Mouse (Mus musculus): ENCODE results near the gene Acvr1. TPM values are rescaled to one million over a fixed set of nuclear protein-coding genes. Genes with fewer than 3 reads are reported as not detected.

Gene Acvr1
- polyA plus RNA-seq, 1 experiment from 2014 or later, result 12.5 TPM

DNA sequence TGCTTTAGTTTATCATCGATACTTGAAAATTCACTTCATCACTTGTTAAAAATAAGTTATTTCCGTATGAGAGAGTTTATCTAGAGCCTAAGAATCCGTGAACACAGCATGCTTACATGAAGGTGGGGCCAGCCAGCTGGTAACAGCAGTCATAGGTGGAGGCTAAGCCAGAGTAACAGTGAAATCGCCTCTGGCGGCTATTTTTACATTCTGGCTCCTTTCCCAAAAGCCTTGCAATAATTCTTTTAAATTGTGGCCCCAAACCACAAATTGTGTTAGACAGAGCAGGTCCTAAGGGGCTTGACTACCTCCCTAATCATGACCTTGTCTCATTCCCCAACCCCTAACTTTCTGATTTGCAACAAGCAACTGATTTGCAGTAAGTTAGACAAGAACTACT, 214.1 kb downstream of the Acvr1 start:
- Histone ChIP-seq H3K36me3 (ENCODE audit: control insufficient read depth, insufficient read depth, low read length) (no peaks in the 10 kb centered on the region), H3K9ac (ENCODE audit: low read length) (no peak overlapping the region), H3K27me3 (ENCODE audit: control insufficient read depth, insufficient read depth, low read length) (peaks cover 5% of the 10 kb centered on the region; the same call in 1 of the 2 replicates), H3K4me1 (ENCODE audit: control insufficient read depth in 2 of 2, insufficient read depth in 2 of 2, low read length in 2 of 2) (peaks cover 0 to 6% of the 10 kb centered on the region in 2 experiments; a peak in 3 of 4 replicates), H3K4me2 (ENCODE audit: low read length) (no peak overlapping the region), H3K9me3 (ENCODE audit: control insufficient read depth, low read length) (no peaks in the 10 kb centered on the region), H3K27ac (replicated peaks in 1 of 2; ENCODE audit: control insufficient read depth in 1 of 2, insufficient read depth in 1 of 2, low read depth in 2 of 2, low read length in 2 of 2) (no peak overlapping the region), H3K4me3 (ENCODE audit: control insufficient read depth in 1 of 2, insufficient read depth in 1 of 2, low read depth in 1 of 2, low read length in 2 of 2) (no peak overlapping the region)
- WGBS, result 29% methylated on average over 5 of the region's 5 CpGs
- ATAC-seq (ENCODE audit: insufficient number of reproducible peaks, insufficient read depth, low FRiP score, low read depth), result no peak

DNA sequence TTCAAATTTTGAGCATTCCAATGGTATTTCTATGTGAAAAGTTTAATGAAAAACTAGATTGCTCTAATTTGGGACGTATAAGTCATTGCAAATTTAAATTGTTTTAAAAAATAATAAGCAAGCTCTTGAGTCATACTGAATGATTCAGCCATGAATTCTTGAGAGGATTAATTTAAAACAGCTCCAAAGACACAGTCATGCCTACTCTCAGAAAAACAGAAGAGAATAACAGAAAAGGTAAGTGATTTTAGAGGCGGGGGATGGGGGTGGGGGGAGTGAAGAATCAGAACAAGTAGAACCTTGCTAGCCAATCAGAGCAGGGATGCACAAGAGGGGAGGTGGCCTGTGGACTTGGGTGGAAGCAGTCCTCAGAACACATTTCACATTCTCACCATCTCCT, 216.3 kb downstream of the Acvr1 start:
- H3K9me3 ChIP-seq (ENCODE audit: control insufficient read depth, low read length), result no peaks in the 10 kb centered on the region
- H3K27me3 ChIP-seq (ENCODE audit: control insufficient read depth, insufficient read depth, low read length), result no peaks in the 10 kb centered on the region
- H3K4me3 ChIP-seq (ENCODE audit: control insufficient read depth in 1 of 2, insufficient read depth in 1 of 2, low read depth in 1 of 2, low read length in 2 of 2), result no peak overlapping the region
- ATAC-seq (ENCODE audit: insufficient number of reproducible peaks, insufficient read depth, low FRiP score, low read depth), result no peak
- H3K27ac ChIP-seq (replicated peaks in 1 of 2; ENCODE audit: control insufficient read depth in 1 of 2, insufficient read depth in 1 of 2, low read depth in 2 of 2, low read length in 2 of 2), result no peak overlapping the region
- H3K36me3 ChIP-seq (ENCODE audit: control insufficient read depth, insufficient read depth, low read length), result no peaks in the 10 kb centered on the region
- no peak overlapping the region for H3K4me2 ChIP-seq (ENCODE audit: low read length)
- H3K4me1 ChIP-seq (ENCODE audit: control insufficient read depth in 2 of 2, insufficient read depth in 2 of 2, low read length in 2 of 2), result peaks cover 0 to 6% of the 10 kb centered on the region in 2 experiments; a peak in 2 of 4 replicates
- no peak overlapping the region for H3K9ac ChIP-seq (ENCODE audit: low read length)
- 74% methylated on average over 2 of the region's 2 CpGs for WGBS

Other genes with a start within 250 kb of the Acvr1 start
- gene Acvr1c, start 209.3 kb downstream of the Acvr1 start, polyA plus RNA-seq (2014; fragmentation: Nextera tagmentation; extraction: Ambion mirVana), result 2.0 and 3.6 TPM in 2 replicates
- gene Gm17409, start 97.0 kb downstream of the Acvr1 start, polyA plus RNA-seq (2014; fragmentation: Nextera tagmentation; extraction: Ambion mirVana), result not detected in 2 replicates
- gene Upp2, start 141 bp upstream of the Acvr1 start, polyA plus RNA-seq (2014; fragmentation: Nextera tagmentation; extraction: Ambion mirVana), result 6.1 and 7.5 TPM in 2 replicates

Measured in heart, embryonic 14.5 days (tissue).